Mouse (Mus musculus): ENCODE data around the gene Pik3ap1. TPM values are rescaled to one million over a fixed set of nuclear protein-coding genes. Genes with fewer than 3 reads are reported as not detected.

Gene Pik3ap1
- total and polyA plus RNA-seq, 3 experiments: 0.12 to 0.40 TPM; not detected in 1

- Histone ChIP-seq H3K4me3 (ENCODE audit: control insufficient read depth in 1 of 2, insufficient read depth in 1 of 2, low read depth in 2 of 2, low read length in 2 of 2) (no peak overlapping the region), H3K9ac (ENCODE audit: control insufficient read depth, low read depth, low read length, poor library complexity, severe bottlenecking) (no peak overlapping the region), H3K9me3 (replicated peaks; ENCODE audit: insufficient read depth, low read length) (no peaks in the 10 kb centered on the region), H3K27ac (ENCODE audit: control insufficient read depth, low read depth, low read length) (no peak overlapping the region), H3K27me3 (ENCODE audit: control insufficient read depth in 1 of 2, insufficient read depth in 2 of 2, low read length in 2 of 2) (peaks cover 0 to 4% of the 10 kb centered on the region in 2 experiments; a peak in 2 of 4 replicates), H3K36me3 (ENCODE audit: control insufficient read depth in 1 of 2, insufficient read depth in 2 of 2, low read length in 2 of 2) (no peaks in the 10 kb centered on the region), H3K4me1 (ENCODE audit: control insufficient read depth in 1 of 2, insufficient read depth in 2 of 2, low read length in 2 of 2) (peaks cover 0 to 5% of the 10 kb centered on the region in 2 experiments; a peak in 2 of 4 replicates), H3K79me2 (ENCODE audit: control insufficient read depth, insufficient read depth, low read length, poor library complexity) (no peaks in the 10 kb centered on the region)
- no peak for TF ChIP-seq NRF1 (IDR thresholded peaks at IDR 0.05; ENCODE audit: insufficient read depth, low read depth, low read length, poor library complexity, severe bottlenecking)
- TF ChIP-seq CHD1 (IDR thresholded peaks at IDR 0.05; ENCODE audit: low read depth, low read length): no peak
- no peak for TF ChIP-seq ZKSCAN1 (IDR thresholded peaks at IDR 0.05; ENCODE audit: low read depth, low read length)
- DNase-seq (ENCODE audit: low read depth, low spot score): no peak
Observed at GRCm38 (mm10) chr19:41388242-41388641, 3.3 kb upstream of the Pik3ap1 start.

GRCm38 (mm10) chr19:41387262-41387661 is 2.4 kb upstream of the Pik3ap1 start:
- H3K79me2 ChIP-seq (ENCODE audit: control insufficient read depth, insufficient read depth, low read length, poor library complexity): no peaks in the 10 kb centered on the region
- H3K9me3 ChIP-seq (replicated peaks; ENCODE audit: insufficient read depth, low read length): no peaks in the 10 kb centered on the region
- no peak overlapping the region for H3K27ac ChIP-seq (ENCODE audit: control insufficient read depth, low read depth, low read length)
- no peak for DNase-seq (ENCODE audit: low read depth, low spot score)
- peaks cover 0 to 5% of the 10 kb centered on the region in 2 experiments; a peak in 2 of 4 replicates for H3K4me1 ChIP-seq (ENCODE audit: control insufficient read depth in 1 of 2, insufficient read depth in 2 of 2, low read length in 2 of 2)
- H3K36me3 ChIP-seq (ENCODE audit: control insufficient read depth in 1 of 2, insufficient read depth in 2 of 2, low read length in 2 of 2): no peaks in the 10 kb centered on the region
- no peak overlapping the region for H3K9ac ChIP-seq (ENCODE audit: control insufficient read depth, low read depth, low read length, poor library complexity, severe bottlenecking)
- no peak overlapping the region for H3K4me3 ChIP-seq (ENCODE audit: control insufficient read depth in 1 of 2, insufficient read depth in 1 of 2, low read depth in 2 of 2, low read length in 2 of 2)
- TF ChIP-seq POLR2A (IDR thresholded peaks at IDR 0.05; ENCODE audit: control insufficient read depth in 1 of 2, insufficient read depth in 1 of 2, low read depth in 1 of 2, low read length in 2 of 2, poor library complexity in 1 of 2) (no peak), TAL1 (IDR thresholded peaks at IDR 0.05; ENCODE audit: low read length) (no peak), JUND (IDR thresholded peaks at IDR 0.05; ENCODE audit: low read depth, low read length) (no peak), GATA1 (IDR thresholded peaks at IDR 0.05; ENCODE audit: low read depth, low read length) (no peak), EP300 (IDR thresholded peaks at IDR 0.05; ENCODE audit: low read depth in 1 of 2, low read length in 2 of 2) (no peak), CTCF (IDR thresholded peaks at IDR 0.05 in 2 of 3, conservative IDR thresholded peaks at IDR 0.05 in 1 of 3; ENCODE audit: control insufficient read depth in 1 of 3, insufficient read depth in 1 of 3, low read depth in 2 of 3, low read length in 3 of 3, poor library complexity in 1 of 3, severe bottlenecking in 1 of 3) (no peak)
- peaks cover 0 to 2% of the 10 kb centered on the region in 2 experiments; a peak in 1 of 4 replicates for H3K27me3 ChIP-seq (ENCODE audit: control insufficient read depth in 1 of 2, insufficient read depth in 2 of 2, low read length in 2 of 2)

DNA sequence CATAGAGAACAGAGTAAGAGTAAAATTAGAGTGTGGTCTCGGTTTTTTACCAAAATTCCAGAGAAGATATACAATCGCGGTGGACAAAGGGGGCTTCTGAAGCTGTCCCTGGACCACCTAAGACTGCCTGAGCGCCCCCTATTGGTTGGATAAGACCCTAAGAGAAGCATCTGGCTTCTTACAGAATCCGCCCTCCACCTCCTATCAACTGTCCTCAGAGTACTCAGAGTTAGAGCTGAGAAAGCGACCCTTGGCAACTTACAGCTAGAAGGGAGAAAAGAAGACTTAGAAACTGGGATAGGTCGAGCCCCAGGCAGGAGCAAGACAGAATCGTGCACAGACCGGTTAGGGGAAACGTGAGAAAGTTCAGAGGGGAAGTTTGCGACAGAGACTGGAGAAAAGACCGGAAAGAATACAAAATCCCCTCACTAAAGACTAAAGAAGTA is 473 bp downstream of the Pik3ap1 start:
- H3K9me3 ChIP-seq (replicated peaks; ENCODE audit: insufficient read depth, low read length): no peaks in the 10 kb centered on the region
- H3K9ac ChIP-seq (ENCODE audit: control insufficient read depth, low read depth, low read length, poor library complexity, severe bottlenecking): peak overlapping the region; percentile 38
- DNase-seq (ENCODE audit: low read depth, low spot score): peak; percentile 68
- H3K27ac ChIP-seq (ENCODE audit: control insufficient read depth, low read depth, low read length): no peak overlapping the region
- peaks cover 0 to 5% of the 10 kb centered on the region in 2 experiments; a peak in 2 of 4 replicates for H3K4me1 ChIP-seq (ENCODE audit: control insufficient read depth in 1 of 2, insufficient read depth in 2 of 2, low read length in 2 of 2)
- H3K27me3 ChIP-seq (ENCODE audit: control insufficient read depth in 1 of 2, insufficient read depth in 2 of 2, low read length in 2 of 2): no peaks in the 10 kb centered on the region
- peak overlapping the region; percentile 51 to 55 for H3K4me3 ChIP-seq (ENCODE audit: control insufficient read depth in 1 of 2, insufficient read depth in 1 of 2, low read depth in 2 of 2, low read length in 2 of 2)
- no peaks in the 10 kb centered on the region for H3K79me2 ChIP-seq (ENCODE audit: control insufficient read depth, insufficient read depth, low read length, poor library complexity)
- H3K36me3 ChIP-seq (ENCODE audit: control insufficient read depth in 1 of 2, insufficient read depth in 2 of 2, low read length in 2 of 2): no peaks in the 10 kb centered on the region
- no peak for TF ChIP-seq EP300 (IDR thresholded peaks at IDR 0.05; ENCODE audit: low read depth in 1 of 2, low read length in 2 of 2)
- TF ChIP-seq SMC3 (IDR thresholded peaks at IDR 0.05; ENCODE audit: low read depth, low read length): peak; percentile 37
- TF ChIP-seq TCF12 (IDR thresholded peaks at IDR 0.05; ENCODE audit: low read depth, low read length): no peak
- TF ChIP-seq USF2 (IDR thresholded peaks at IDR 0.05; ENCODE audit: borderline replicate concordance in 1 of 2, insufficient read depth in 1 of 2, low read depth in 1 of 2, low read length in 2 of 2): no peak
- no peak for TF ChIP-seq SIN3A (IDR thresholded peaks at IDR 0.05; ENCODE audit: low read length)
- no peak for TF ChIP-seq ETS1 (IDR thresholded peaks at IDR 0.05; ENCODE audit: low read depth, low read length)
- TF ChIP-seq MXI1 (IDR thresholded peaks at IDR 0.05; ENCODE audit: low read depth, low read length): no peak
- no peak for TF ChIP-seq CHD1 (IDR thresholded peaks at IDR 0.05; ENCODE audit: low read depth, low read length)
- TF ChIP-seq RAD21 (IDR thresholded peaks at IDR 0.05; ENCODE audit: low read depth, low read length): peak; percentile 6
- TF ChIP-seq CTCF (IDR thresholded peaks at IDR 0.05 in 2 of 3, conservative IDR thresholded peaks at IDR 0.05 in 1 of 3; ENCODE audit: control insufficient read depth in 1 of 3, insufficient read depth in 1 of 3, low read depth in 2 of 3, low read length in 3 of 3, poor library complexity in 1 of 3, severe bottlenecking in 1 of 3): peak; percentile 61 to 67 (median 67)
- TF ChIP-seq GATA1 (IDR thresholded peaks at IDR 0.05; ENCODE audit: low read depth, low read length): no peak
